Mouse (Mus musculus): Measurements from ENCODE around the gene Orai3.

DNA sequence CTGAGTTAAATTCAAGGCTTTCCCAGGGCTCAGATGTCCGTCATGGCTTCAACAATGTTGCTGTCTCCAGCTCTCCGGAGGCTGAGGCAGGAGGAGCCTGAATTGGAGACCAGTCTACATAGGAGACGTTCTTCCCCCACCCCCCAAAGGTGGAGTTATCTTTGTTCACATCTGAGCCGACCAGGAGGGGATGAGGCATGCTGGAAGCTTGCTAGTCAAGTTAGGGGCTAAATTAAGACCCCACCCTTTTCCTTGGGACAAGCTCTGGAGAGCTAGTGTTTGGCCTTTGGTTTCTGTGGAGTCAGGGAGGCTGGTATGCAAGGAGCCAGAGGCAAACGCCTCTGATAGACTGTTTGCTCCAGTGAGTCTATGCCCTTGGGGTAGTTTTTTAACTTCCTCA, 16.5 kb upstream of the Orai3 start:
- TF ChIP-seq MAFK (IDR thresholded peaks at IDR 0.05; ENCODE audit: insufficient read depth, low read depth, low read length) = no peak
- TF ChIP-seq HCFC1 (IDR thresholded peaks at IDR 0.05; ENCODE audit: borderline replicate concordance, insufficient read depth, low read length) = no peak
- no peak for TF ChIP-seq CHD2 (IDR thresholded peaks at IDR 0.05; ENCODE audit: low read depth, low read length)

Data from ES-E14 (cell line).